Mouse (Mus musculus) mammary gland, adult 2 months (tissue): Measurements from ENCODE around the gene Fam240b. TPM values are rescaled to one million over a fixed set of nuclear protein-coding genes. Genes with fewer than 3 reads are reported as not detected.

ENCODE experiments used
- polyA plus RNA-seq: library from polyadenylated mRNA; depleted of rRNA; stranded (reverse); fragments of >200 nt; gene quantifications from 2 replicates; pipeline ENCODE4 v1.2.3, GENCODE M21; 2012; ENCODE audit warnings: low replicate concordance; rRNA removed

Fam240b gene
- polyA plus RNA-seq: not detected in 2 replicates

GRCm38 (mm10) chr13:64497692-64498091, at the start of gene Fam240b:
TSS of gene Fam240b (minus strand) at chr13:64497792.

GRCm38 (mm10) chr13:64432017-64432995, 65.3 kb downstream of the Fam240b start, which contains the start of gene Cdk20:
TSS of gene Cdk20 (plus strand) at chr13:64432314.

Other genes starting within 250 kb of the Fam240b start
- 2.8 and 5.8 TPM in 2 replicates for gene Cdc14b, start 222.5 kb downstream of the Fam240b start, polyA plus RNA-seq
- 8.8 and 20.4 TPM in 2 replicates for gene Aaed1, start 185.1 kb downstream of the Fam240b start, polyA plus RNA-seq
- 93.1 and 257 TPM in 2 replicates for gene Ctsl, start 126.9 kb downstream of the Fam240b start, polyA plus RNA-seq
- 23.2 and 30.5 TPM in 2 replicates for gene Cdk20, start 65.5 kb downstream of the Fam240b start, polyA plus RNA-seq